Mouse (Mus musculus) kidney, adult 2 months (tissue): Measurements from ENCODE around the gene Olfr1231. TPM values are rescaled to one million over a fixed set of nuclear protein-coding genes. Genes with fewer than 3 reads are reported as not detected.

Source experiments
- DNase-seq: peaks from one replicate; pipeline ENCODE4 v3.0.0; 2021
- H3K27ac ChIP-seq: fragments of 200-500 bp; 2 replicates; pipeline ENCODE4 v1.5.1; 2012; ENCODE audit warnings: low read depth, low read length, control low read depth, inconsistent platforms; ENCODE audit not compliant: insufficient read depth
- H3K27me3 ChIP-seq: fragments of 200-500 bp; replicated peaks from 2 replicates; pipeline ENCODE4 v1.6.1; 2012; ENCODE audit warnings: mild to moderate bottlenecking, moderate library complexity, low read length, inconsistent platforms; ENCODE audit not compliant: control insufficient read depth, insufficient read depth
- H3K36me3 ChIP-seq: fragments of 200-500 bp; 2 replicates; pipeline ENCODE4 v1.6.1; 2012; ENCODE audit warnings: mild to moderate bottlenecking, moderate library complexity, low read length, inconsistent platforms; ENCODE audit not compliant: control insufficient read depth, insufficient read depth
- H3K4me1 ChIP-seq: fragments of 200-500 bp; 2 replicates; pipeline ENCODE4 v1.6.1; 2011; ENCODE audit warnings: low read length; ENCODE audit not compliant: control insufficient read depth, insufficient read depth
- H3K4me3 ChIP-seq: fragments of 200-500 bp; 2 replicates; pipeline ENCODE4 v1.5.1; 2011; ENCODE audit warnings: mild to moderate bottlenecking, low read depth, low read length, control low read depth; ENCODE audit not compliant: insufficient read depth
- CTCF ChIP-seq: fragments of 200-500 bp; conservative IDR thresholded peaks from 2 replicates; pipeline ENCODE4 v1.5.1; 2011; ENCODE audit warnings: low read depth, mild to moderate bottlenecking, control low read depth, low read length, moderate library complexity, mixed read lengths; ENCODE audit not compliant: insufficient read depth, insufficient read length
- POLR2A ChIP-seq: fragments of 200-500 bp; IDR thresholded peaks from one replicate; pipeline ENCODE4 v1.6.1; 2011; ENCODE audit warnings: low read depth, low read length, control low read depth
- WGBS: fragments of 180-500 bp; shearing (Covaris S2); methylation state at CpG from one replicate; pipeline ENCODE4 v1.1.7; 2018; 5-methylcytosine and 5-hydroxymethylcytosine counted together
- polyA plus RNA-seq: library from polyadenylated mRNA; depleted of rRNA; stranded (reverse); fragments of >200 nt; gene quantifications from 2 replicates; pipeline ENCODE4 v1.2.3, GENCODE M21; 2012; rRNA removed

Gene Olfr1231
- polyA plus RNA-seq, result not detected in 2 replicates

DNA sequence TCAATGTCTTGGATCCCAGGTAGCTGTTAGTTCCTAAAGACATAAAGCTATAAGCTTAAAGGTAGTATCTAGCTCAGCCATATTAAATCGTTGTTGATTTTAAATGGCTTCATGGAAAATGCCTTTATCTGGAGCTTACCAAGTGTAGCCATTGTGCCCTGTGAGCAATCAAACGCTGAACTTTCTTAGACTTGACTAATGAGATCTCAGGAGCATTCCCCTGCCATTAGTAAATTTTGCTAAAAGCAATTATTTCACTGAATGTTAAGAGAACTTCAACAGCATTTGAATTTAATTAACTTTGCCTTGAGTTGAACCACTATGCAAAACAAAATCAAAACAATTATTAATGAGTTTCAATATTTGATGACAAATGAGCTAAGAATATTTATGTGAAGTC, at the start of gene Olfr1231:
Gene Olfr1231 (minus strand): TSS at position 101 of the 400 bp plus-strand sequence.
- no peak within 1 kb of the TSS for H3K4me3 ChIP-seq
- no peak within 1 kb of the TSS for H3K27ac ChIP-seq
- TF ChIP-seq CTCF (no peak), POLR2A (no peak)
- DNase-seq, result no peak
- H3K27me3 ChIP-seq, result no peaks in the 10 kb centered on the region
- no peaks in the 10 kb centered on the region for H3K4me1 ChIP-seq
- no peaks in the 10 kb centered on the region for H3K36me3 ChIP-seq
- WGBS, result 63% methylated on average over 2 of the region's 2 CpGs

DNA sequence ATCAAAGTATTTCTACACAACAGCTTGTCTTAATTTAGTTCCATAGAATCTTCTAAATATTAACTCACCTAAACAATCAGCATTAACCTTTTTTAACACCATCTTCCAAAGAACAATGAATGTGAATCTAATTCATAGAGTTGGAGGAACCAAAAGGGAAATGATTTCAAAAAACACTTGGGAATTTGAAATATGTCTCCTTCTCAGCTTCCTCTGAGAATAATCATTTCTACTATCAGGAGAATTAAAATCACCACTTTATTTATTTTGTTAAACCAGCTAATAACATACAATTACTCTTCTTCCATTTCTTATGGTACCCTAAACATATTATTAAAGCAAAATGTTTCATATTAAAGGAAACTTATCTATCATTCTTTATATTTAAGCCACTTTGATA, 35.4 kb upstream of the Olfr1231 start, which contains the start of gene Olfr1233:
Gene Olfr1233 (minus strand): TSS at position 101 of the 400 bp plus-strand sequence.
- Histone ChIP-seq H3K36me3 (no peaks in the 10 kb centered on the region), H3K27me3 (no peaks in the 10 kb centered on the region)
- no peak for TF ChIP-seq CTCF
- TF ChIP-seq POLR2A, result no peak

DNA sequence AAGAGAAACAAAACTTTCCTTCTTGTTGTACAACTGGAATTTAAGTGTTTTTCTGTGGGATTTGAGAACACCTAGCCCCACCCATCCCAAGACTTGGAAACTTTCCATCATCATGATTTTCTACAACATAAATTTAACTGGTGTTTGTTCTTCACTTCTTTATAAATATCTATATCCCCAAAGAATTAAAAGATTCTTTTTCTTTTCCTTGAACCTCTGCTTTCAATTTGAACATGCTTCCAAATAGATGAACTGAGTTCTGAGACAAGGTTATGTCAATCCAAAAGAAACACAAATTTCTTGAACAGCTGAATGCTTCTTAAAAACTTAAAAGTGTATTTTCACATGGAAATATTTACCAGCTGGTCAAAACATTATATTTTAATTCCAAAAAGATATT, 22.7 kb upstream of the Olfr1231 start, which contains the start of gene Olfr1232:
Gene Olfr1232 (minus strand): TSS at position 101 of the 400 bp plus-strand sequence.
- Histone ChIP-seq H3K27me3 (no peaks in the 10 kb centered on the region), H3K36me3 (no peaks in the 10 kb centered on the region), H3K4me1 (no peaks in the 10 kb centered on the region), H3K4me3 (no peak within 1 kb of the TSS), H3K27ac (no peak within 1 kb of the TSS)
- no peak for DNase-seq
- TF ChIP-seq CTCF (no peak), POLR2A (no peak)

More for the DNA sequence above, 35.4 kb upstream of the Olfr1231 start, which contains the start of gene Olfr1233:
- H3K4me3 ChIP-seq, result no peak within 1 kb of the TSS
- H3K4me1 ChIP-seq, result no peaks in the 10 kb centered on the region
- H3K27ac ChIP-seq, result no peak within 1 kb of the TSS
- DNase-seq, result no peak

DNA sequence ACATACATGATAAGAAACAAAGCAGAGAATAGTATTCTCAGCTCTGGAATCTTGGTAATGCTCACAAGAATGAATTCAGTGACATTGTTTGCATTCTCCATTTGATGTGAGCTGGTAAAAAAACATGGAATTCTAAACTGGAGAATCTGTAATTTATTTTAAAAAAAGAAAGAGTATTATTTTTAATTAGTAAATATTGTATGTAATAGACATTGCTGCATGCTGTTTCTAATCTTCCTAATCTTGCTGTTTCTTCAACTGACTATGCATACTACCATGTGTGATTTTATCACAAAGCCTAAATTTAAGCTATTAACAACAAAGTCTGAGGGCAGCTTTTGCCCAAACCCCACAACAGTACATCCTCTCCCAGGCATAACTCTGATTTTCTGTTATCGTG, 9.7 kb downstream of the Olfr1231 start, which contains the start of gene Olfr1230:
Gene Olfr1230 (minus strand): TSS at position 101 of the 400 bp plus-strand sequence.
- TF ChIP-seq CTCF (no peak), POLR2A (no peak)
- DNase-seq, result no peak
- Histone ChIP-seq H3K36me3 (no peaks in the 10 kb centered on the region), H3K4me1 (no peaks in the 10 kb centered on the region), H3K4me3 (no peak within 1 kb of the TSS), H3K27ac (no peak within 1 kb of the TSS), H3K27me3 (no peaks in the 10 kb centered on the region)
- 84% methylated on average over 1 of the region's 1 CpGs for WGBS

DNA sequence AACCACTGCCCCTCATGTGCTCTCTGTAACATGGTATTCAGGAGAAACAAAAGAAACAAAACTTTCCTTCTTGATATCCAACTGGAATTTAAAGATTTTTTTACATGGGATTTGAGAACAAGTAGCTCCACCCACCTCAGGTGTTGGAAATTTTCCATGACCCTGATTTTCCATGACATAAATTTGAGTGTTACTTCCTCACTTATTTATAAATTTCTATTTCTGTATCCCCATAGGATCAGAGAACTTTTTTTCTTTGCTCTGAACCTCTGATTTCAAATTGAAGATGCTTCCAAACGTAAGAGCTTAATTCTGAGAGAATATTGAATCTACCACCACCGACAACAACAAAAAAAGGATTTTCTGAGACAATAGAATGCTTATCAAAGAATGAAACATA, 19.0 kb downstream of the Olfr1231 start, which contains the start of gene Olfr1229:
Gene Olfr1229 (minus strand): TSS at position 101 of the 400 bp plus-strand sequence.
- 73% methylated on average over 2 of the region's 2 CpGs for WGBS

GRCm38 (mm10) chr2:89253962-89254361, 52.9 kb downstream of the Olfr1231 start, which contains the start of gene Olfr1228:
Olfr1228 (minus strand) TSS chr2:89254062.
- Histone ChIP-seq H3K36me3 (no peaks in the 10 kb centered on the region), H3K4me1 (no peaks in the 10 kb centered on the region), H3K4me3 (no peak within 1 kb of the TSS), H3K27ac (no peak within 1 kb of the TSS), H3K27me3 (no peaks in the 10 kb centered on the region)
- TF ChIP-seq CTCF, result no peak
- no peak for TF ChIP-seq POLR2A
- no peak for DNase-seq

More for the DNA sequence above, 19.0 kb downstream of the Olfr1231 start, which contains the start of gene Olfr1229:
- no peak for DNase-seq
- Histone ChIP-seq H3K4me1 (no peaks in the 10 kb centered on the region), H3K36me3 (no peaks in the 10 kb centered on the region), H3K27me3 (no peaks in the 10 kb centered on the region), H3K4me3 (no peak within 1 kb of the TSS), H3K27ac (no peak within 1 kb of the TSS)
- no peak for TF ChIP-seq POLR2A
- TF ChIP-seq CTCF, result no peak

Other genes with a start within 250 kb of the Olfr1231 start
- gene Olfr1218, start 245.9 kb downstream of the Olfr1231 start, polyA plus RNA-seq, result not detected in 2 replicates
- gene Olfr1219, start 223.6 kb downstream of the Olfr1231 start, polyA plus RNA-seq, result not detected in 2 replicates
- gene Olfr1220, start 200.2 kb downstream of the Olfr1231 start, polyA plus RNA-seq, result not detected in 2 replicates
- not detected in 2 replicates for gene Olfr1221, start 189.8 kb downstream of the Olfr1231 start, polyA plus RNA-seq
- gene Olfr1222, start 174.0 kb downstream of the Olfr1231 start, polyA plus RNA-seq, result not detected in 2 replicates
- gene Olfr1223, start 155.5 kb downstream of the Olfr1231 start, polyA plus RNA-seq, result not detected in 2 replicates
- gene Olfr1224-ps1, start 143.0 kb downstream of the Olfr1231 start, polyA plus RNA-seq, result not detected in 2 replicates
- not detected in 2 replicates for gene Olfr1225, start 132.4 kb downstream of the Olfr1231 start, polyA plus RNA-seq
- gene Olfr1226, start 107.0 kb downstream of the Olfr1231 start, polyA plus RNA-seq, result not detected in 2 replicates
- gene Olfr1228, start 53.0 kb downstream of the Olfr1231 start, polyA plus RNA-seq, result not detected in 2 replicates
- gene Olfr1229, start 19.1 kb downstream of the Olfr1231 start, polyA plus RNA-seq, result not detected in 2 replicates
- not detected in 2 replicates for gene Olfr1230, start 9.8 kb downstream of the Olfr1231 start, polyA plus RNA-seq
- gene Olfr1232, start 22.6 kb upstream of the Olfr1231 start, polyA plus RNA-seq, result not detected in 2 replicates
- not detected in 2 replicates for gene Olfr1233, start 35.3 kb upstream of the Olfr1231 start, polyA plus RNA-seq
- gene Olfr1234, start 57.8 kb upstream of the Olfr1231 start, polyA plus RNA-seq, result not detected in 2 replicates
- not detected in 2 replicates for gene Olfr1238, start 102.6 kb upstream of the Olfr1231 start, polyA plus RNA-seq
- not detected in 2 replicates for gene Olfr1239, start 113.3 kb upstream of the Olfr1231 start, polyA plus RNA-seq
- gene Olfr1240, start 135.9 kb upstream of the Olfr1231 start, polyA plus RNA-seq, result not detected in 2 replicates
- not detected in 2 replicates for gene Olfr1241, start 180.1 kb upstream of the Olfr1231 start, polyA plus RNA-seq
- not detected in 2 replicates for gene Olfr1242, start 191.3 kb upstream of the Olfr1231 start, polyA plus RNA-seq
- not detected in 2 replicates for gene Olfr1243, start 224.4 kb upstream of the Olfr1231 start, polyA plus RNA-seq